Mouse (Mus musculus): ENCODE data around the gene Arih1. TPM values are rescaled to one million over a fixed set of nuclear protein-coding genes. Genes with fewer than 3 reads are reported as not detected.

Arih1 gene
- 69.5 and 72.4 TPM in 2 replicates for total RNA-seq (2017)

DNA sequence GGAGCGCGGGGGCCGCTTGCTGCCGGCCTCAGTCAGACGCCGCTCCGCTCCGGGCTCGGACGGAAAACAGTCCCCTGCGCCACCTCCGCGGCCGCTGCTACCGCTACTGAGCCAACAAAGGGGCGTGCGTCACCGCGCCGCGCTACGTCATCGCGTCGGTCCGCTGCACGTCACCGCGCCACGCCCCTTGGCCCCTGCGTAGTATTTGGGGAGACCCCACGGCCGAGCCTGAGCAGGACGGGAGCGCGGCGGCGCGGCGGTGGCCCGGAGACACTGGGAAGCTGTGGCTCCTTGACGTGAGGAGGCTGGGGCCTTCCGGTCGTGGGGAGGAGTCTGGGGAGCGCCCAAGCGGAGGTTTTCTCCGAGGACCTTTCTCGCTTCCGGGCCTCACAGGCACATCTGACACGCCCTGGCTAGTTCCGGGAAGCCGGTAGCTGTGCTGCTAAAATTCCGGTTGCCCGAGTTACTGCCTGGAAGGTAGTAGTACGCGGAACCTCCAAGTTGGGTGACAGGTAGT is at the start of gene Arih1:
TSS of gene Arih1 (minus strand) at position 70 of the 517 bp plus-strand sequence.
- ATAC-seq (replicated peaks; ENCODE audit: low read depth, poor library complexity, severe bottlenecking): peak; percentile 93

DNA sequence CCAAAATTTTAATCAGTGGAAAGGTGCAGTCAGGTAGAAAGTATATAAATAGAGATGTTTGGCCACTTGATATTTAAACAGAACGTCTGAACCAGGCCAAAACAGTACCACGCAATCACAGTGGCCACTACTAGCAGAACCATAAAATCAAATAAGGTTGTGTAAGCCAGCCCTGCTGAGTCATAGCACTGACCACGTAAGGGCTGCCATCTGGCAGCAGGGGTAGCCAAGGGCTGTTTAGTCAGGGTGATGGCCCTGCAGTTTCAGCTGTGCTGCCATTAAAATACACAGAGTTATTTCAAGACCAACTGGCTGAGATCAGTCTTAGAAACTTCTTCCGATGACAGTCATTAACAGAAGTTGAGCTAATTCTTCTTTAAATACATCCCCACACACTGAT is 47.5 kb upstream of the Arih1 start:
- ATAC-seq (replicated peaks; ENCODE audit: low read depth, poor library complexity, severe bottlenecking): peak; percentile 37; the same call in 1 of the 2 replicates

- ATAC-seq (replicated peaks; ENCODE audit: low read depth, poor library complexity, severe bottlenecking): no peak
Measured at GRCm38 (mm10) chr9:59533422-59533821, 47.0 kb upstream of the Arih1 start.

GRCm38 (mm10) chr9:59531645-59532044 is 45.2 kb upstream of the Arih1 start:
- no peak for ATAC-seq (replicated peaks; ENCODE audit: low read depth, poor library complexity, severe bottlenecking)

DNA sequence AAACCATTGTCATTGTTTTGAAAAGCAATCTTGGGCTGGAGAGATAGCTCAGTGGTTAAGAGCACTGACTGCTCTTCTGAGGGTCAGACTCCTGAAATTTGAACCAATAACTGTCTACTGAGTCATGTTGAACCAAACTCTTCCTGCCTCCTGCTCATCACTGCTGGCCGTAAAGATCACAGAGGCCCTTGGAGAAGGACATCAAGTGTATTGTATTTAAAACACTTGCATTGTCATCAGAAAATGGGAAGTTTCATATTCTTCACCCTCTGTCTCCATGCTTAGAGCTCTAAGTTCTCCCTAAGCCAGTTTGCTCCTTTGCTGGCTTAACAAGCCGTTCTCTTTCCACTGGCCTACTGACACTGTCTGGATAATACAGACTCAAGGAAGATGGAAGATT is 41.9 kb upstream of the Arih1 start:
- ATAC-seq (replicated peaks; ENCODE audit: low read depth, poor library complexity, severe bottlenecking): no peak

GRCm38 (mm10) chr9:59527580-59527979 is 41.2 kb upstream of the Arih1 start:
- no peak for ATAC-seq (replicated peaks; ENCODE audit: low read depth, poor library complexity, severe bottlenecking)

DNA sequence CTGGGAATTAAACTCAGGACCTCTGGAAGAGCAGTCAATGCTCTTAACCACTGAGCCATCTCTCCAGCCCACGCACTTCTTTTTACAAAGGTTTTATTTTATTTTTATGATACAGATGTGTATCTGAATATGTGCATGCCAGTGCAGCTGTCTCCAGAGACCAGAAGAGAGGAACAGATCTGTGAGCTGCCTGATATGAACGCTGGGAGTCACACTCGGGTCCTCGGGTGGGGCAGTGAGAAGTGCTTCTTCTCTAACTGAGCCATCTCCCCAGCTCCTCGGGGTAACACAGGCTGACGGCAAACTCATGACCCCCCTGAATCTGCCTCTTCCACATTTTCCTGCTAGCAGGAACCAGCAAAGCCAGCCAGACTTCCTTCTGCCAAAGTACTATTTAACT is 40.3 kb upstream of the Arih1 start:
- no peak for ATAC-seq (replicated peaks; ENCODE audit: low read depth, poor library complexity, severe bottlenecking)

GRCm38 (mm10) chr9:59522906-59523305 is 36.5 kb upstream of the Arih1 start:
- 0 out of 2 replicates have a peak, but pooled peaks have one; percentile 42 for ATAC-seq (replicated peaks; ENCODE audit: low read depth, poor library complexity, severe bottlenecking)

- ATAC-seq (replicated peaks; ENCODE audit: low read depth, poor library complexity, severe bottlenecking): no peak
Measured at GRCm38 (mm10) chr9:59519396-59519795, 33.0 kb upstream of the Arih1 start.

GRCm38 (mm10) chr9:59518976-59519375 is 32.6 kb upstream of the Arih1 start:
- ATAC-seq (replicated peaks; ENCODE audit: low read depth, poor library complexity, severe bottlenecking): no peak

- ATAC-seq (replicated peaks; ENCODE audit: low read depth, poor library complexity, severe bottlenecking): peak; percentile 50; the same call in 1 of the 2 replicates
Measured at GRCm38 (mm10) chr9:59517127-59517526, 30.7 kb upstream of the Arih1 start.

- no peak for ATAC-seq (replicated peaks; ENCODE audit: low read depth, poor library complexity, severe bottlenecking)
Measured at GRCm38 (mm10) chr9:59515069-59515468, 28.7 kb upstream of the Arih1 start.

GRCm38 (mm10) chr9:59512381-59512780 is 26.0 kb upstream of the Arih1 start:
- ATAC-seq (replicated peaks; ENCODE audit: low read depth, poor library complexity, severe bottlenecking): no peak

GRCm38 (mm10) chr9:59508146-59508545 is 21.7 kb upstream of the Arih1 start:
- no peak for ATAC-seq (replicated peaks; ENCODE audit: low read depth, poor library complexity, severe bottlenecking)

- ATAC-seq (replicated peaks; ENCODE audit: low read depth, poor library complexity, severe bottlenecking): no peak
Measured at GRCm38 (mm10) chr9:59487331-59487730, 913 bp upstream of the Arih1 start.

DNA sequence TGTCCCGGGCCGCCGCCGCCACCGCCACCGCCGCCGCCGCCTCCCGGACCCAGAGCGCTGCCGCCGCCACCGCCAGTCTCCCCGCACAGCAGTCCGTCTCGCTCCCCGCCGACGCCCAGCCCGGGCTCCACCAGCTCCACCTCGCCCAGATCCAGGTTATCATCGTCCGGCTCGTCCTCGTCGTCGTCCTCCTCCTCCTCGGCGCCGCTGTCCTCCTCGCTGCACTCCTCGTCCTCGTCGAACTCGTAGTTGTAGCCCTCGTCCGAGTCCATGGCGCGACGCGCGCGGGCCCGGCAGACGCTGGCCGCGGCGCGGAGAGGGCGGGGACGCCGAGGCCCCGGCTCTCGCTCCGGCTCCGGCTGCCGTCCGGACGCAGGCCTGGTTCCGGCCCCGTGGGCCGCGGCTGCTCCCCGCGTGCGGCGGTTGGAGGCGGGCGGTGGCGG is 321 bp downstream of the Arih1 start:
- ATAC-seq (replicated peaks; ENCODE audit: low read depth, poor library complexity, severe bottlenecking): no peak

GRCm38 (mm10) chr9:59485511-59486075 is 825 bp downstream of the Arih1 start:
- peak; percentile 37; the same call in 1 of the 2 replicates for ATAC-seq (replicated peaks; ENCODE audit: low read depth, poor library complexity, severe bottlenecking)

DNA sequence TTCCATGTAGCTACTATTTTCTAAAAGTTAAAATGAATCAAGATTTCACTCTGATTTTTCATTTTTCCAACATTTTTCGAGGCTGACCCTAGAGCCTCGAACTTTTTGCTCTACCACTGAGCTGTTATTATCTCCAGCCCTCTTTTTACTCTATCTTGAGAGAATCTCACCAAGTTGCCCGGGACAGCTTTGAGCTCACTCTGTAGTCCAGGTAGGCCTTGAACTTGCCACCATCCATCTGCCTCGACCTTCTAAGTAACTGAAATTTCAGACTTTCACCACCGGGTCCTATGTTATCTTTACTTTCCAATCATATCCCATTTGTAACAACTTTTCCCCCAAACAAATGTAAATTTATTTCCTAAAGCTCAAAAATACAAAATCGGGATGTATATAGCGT is 1.7 kb downstream of the Arih1 start:
- ATAC-seq (replicated peaks; ENCODE audit: low read depth, poor library complexity, severe bottlenecking): no peak

DNA sequence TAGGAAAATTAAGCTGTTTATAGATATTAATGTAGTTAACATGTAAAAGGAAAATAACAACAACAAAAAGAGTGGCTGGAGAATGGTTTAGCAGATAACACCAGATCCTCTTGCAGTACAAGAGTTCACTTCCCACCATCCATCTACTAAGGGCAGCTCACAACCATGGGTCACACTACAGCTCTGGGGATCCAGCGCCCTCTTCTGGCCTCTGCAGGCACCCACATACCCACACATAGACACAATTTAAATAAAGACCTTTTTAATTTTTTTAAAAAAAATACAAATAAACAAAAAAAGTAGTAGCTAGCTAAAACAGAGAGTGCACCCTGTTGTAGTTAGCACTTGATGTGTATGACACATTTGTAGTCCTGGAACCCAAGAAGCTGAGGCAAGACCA is 4.0 kb downstream of the Arih1 start:
- ATAC-seq (replicated peaks; ENCODE audit: low read depth, poor library complexity, severe bottlenecking): 0 out of 2 replicates have a peak, but pooled peaks have one; percentile 23

- ATAC-seq (replicated peaks; ENCODE audit: low read depth, poor library complexity, severe bottlenecking): no peak
Measured at GRCm38 (mm10) chr9:59476617-59477016, 9.8 kb downstream of the Arih1 start.

GRCm38 (mm10) chr9:59474838-59475237 is 11.6 kb downstream of the Arih1 start:
- ATAC-seq (replicated peaks; ENCODE audit: low read depth, poor library complexity, severe bottlenecking): no peak; the same call in 1 of the 2 replicates

- no peak for ATAC-seq (replicated peaks; ENCODE audit: low read depth, poor library complexity, severe bottlenecking)
Measured at GRCm38 (mm10) chr9:59473171-59473570, 13.2 kb downstream of the Arih1 start.

Data from common myeloid progenitor, adult 5-6 weeks (primary cell).